Mouse (Mus musculus) urinary bladder, postnatal 4 days (tissue): ENCODE data around the gene Lbhd1.

Experiments used
- DNase-seq, 2 experiments: peaks; one replicate each; pipeline ENCODE4 v3.0.0; 2021 to 2022; ENCODE audit warnings: low spot score in 2 of 2

Gene Lbhd1

GRCm38 (mm10) chr19:8911810-8912209 lies 28.3 kb downstream of the Lbhd1 start:
- DNase-seq: no peak

GRCm38 (mm10) chr19:8914212-8914611 lies 30.7 kb downstream of the Lbhd1 start:
- peak in 1 of 2 experiments; percentile 26 for DNase-seq

GRCm38 (mm10) chr19:8919000-8919399 lies 35.5 kb downstream of the Lbhd1 start:
- DNase-seq: no peak

GRCm38 (mm10) chr19:8919684-8920072 lies 36.1 kb downstream of the Lbhd1 start:
- DNase-seq: peak in 1 of 2 experiments; percentile 19

GRCm38 (mm10) chr19:8920073-8920736 lies 36.7 kb downstream of the Lbhd1 start, which contains the start of gene B3gat3:
Gene B3gat3, plus strand, starts transcription at chr19:8920374.
- peak; percentile 93 to 94 for DNase-seq

GRCm38 (mm10) chr19:8920836-8921291 lies 37.3 kb downstream of the Lbhd1 start:
- no peak for DNase-seq

GRCm38 (mm10) chr19:8921741-8922140 lies 38.2 kb downstream of the Lbhd1 start:
- DNase-seq: no peak

- DNase-seq: no peak
Measured at GRCm38 (mm10) chr19:8926766-8927165, 43.2 kb downstream of the Lbhd1 start.

- DNase-seq: no peak
Measured at GRCm38 (mm10) chr19:8927891-8928525, 44.5 kb downstream of the Lbhd1 start.

- DNase-seq: no peak
Measured at GRCm38 (mm10) chr19:8928689-8929223, 45.2 kb downstream of the Lbhd1 start.

GRCm38 (mm10) chr19:8929224-8930088 lies 45.9 kb downstream of the Lbhd1 start, which contains the start of the genes Rom1 and Eml3:
Gene Rom1, minus strand, starts transcription at chr19:8929356.
Gene Eml3, plus strand, starts transcription at chr19:8929552.
- peak; percentile 83 to 86 for DNase-seq

GRCm38 (mm10) chr19:8930117-8930516 lies 46.6 kb downstream of the Lbhd1 start:
- DNase-seq: no peak

GRCm38 (mm10) chr19:8930771-8931170 lies 47.2 kb downstream of the Lbhd1 start:
- no peak for DNase-seq

- DNase-seq: no peak
Measured at GRCm38 (mm10) chr19:8936736-8937135, 53.2 kb downstream of the Lbhd1 start.

GRCm38 (mm10) chr19:8940526-8941133 lies 57.1 kb downstream of the Lbhd1 start:
- no peak for DNase-seq

- DNase-seq: no peak
Measured at GRCm38 (mm10) chr19:8941136-8941514, 57.6 kb downstream of the Lbhd1 start.

GRCm38 (mm10) chr19:8941515-8942217 lies 58.1 kb downstream of the Lbhd1 start, which contains the start of gene Mta2:
Gene Mta2, plus strand, starts transcription at chr19:8941875.
- DNase-seq: peak; percentile 96 to 98
